Mouse (Mus musculus) heart, postnatal 0 days (tissue): ENCODE measurements around the gene Mllt10. TPM values are rescaled to one million over a fixed set of nuclear protein-coding genes. Genes with fewer than 3 reads are reported as not detected.

Experiments
- ATAC-seq: fragments of 200-750 bp; cut with Nextera tagmentation; 2 replicates; pipeline ENCODE4 v1.8.0; 2017; ENCODE audit warnings: low read depth, moderate number of reproducible peaks, moderate library complexity; ENCODE audit not compliant: insufficient read depth
- DNase-seq: peaks from one replicate; pipeline ENCODE4 v3.0.0-alpha.2; 2016; ENCODE audit warnings: low spot score
- H3K27ac ChIP-seq: fragments of 300-500 bp; sonication (generic); 2 replicates; pipeline ENCODE4 v1.5.1; 2014; ENCODE audit warnings: low read depth, mild to moderate bottlenecking
- H3K27me3 ChIP-seq: fragments of 300-500 bp; sonication (generic); 2 replicates; pipeline ENCODE4 v1.6.1; 2014; ENCODE audit warnings: low read length, mixed read lengths; ENCODE audit not compliant: control insufficient read depth, insufficient read depth
- H3K36me3 ChIP-seq: fragments of 300-500 bp; sonication (generic); replicated peaks from 2 replicates; pipeline ENCODE4 v1.6.1; 2014; ENCODE audit warnings: low read length, mixed read lengths; ENCODE audit not compliant: control insufficient read depth, insufficient read depth
- H3K4me1 ChIP-seq: fragments of 300-500 bp; sonication (generic); 2 replicates; pipeline ENCODE4 v1.6.1; 2014; ENCODE audit warnings: antibody characterized with exemption; ENCODE audit not compliant: control insufficient read depth, insufficient read depth
- H3K4me2 ChIP-seq: fragments of 300-500 bp; sonication (generic); 2 replicates; pipeline ENCODE4 v1.6.1; 2014; ENCODE audit warnings: low read depth, mild to moderate bottlenecking, low read length, moderate library complexity
- H3K4me3 ChIP-seq: fragments of 300-500 bp; sonication (generic); 2 replicates; pipeline ENCODE4 v1.5.1; 2014; ENCODE audit warnings: low read depth, low read length
- H3K9ac ChIP-seq: fragments of 300-500 bp; sonication (generic); replicated peaks from 2 replicates; pipeline ENCODE4 v1.6.1; 2014; ENCODE audit warnings: low read depth, low read length, mixed read lengths
- H3K9me3 ChIP-seq: fragments of 300-500 bp; sonication (generic); replicated peaks from 2 replicates; pipeline ENCODE4 v1.6.1; 2016; ENCODE audit warnings: low read length; ENCODE audit not compliant: control insufficient read depth
- CTCF ChIP-seq: IDR thresholded peaks from 2 replicates; pipeline ENCODE4 v1.5.1; 2016; ENCODE audit warnings: antibody characterized with exemption, control low read depth, low read depth
- EP300 ChIP-seq: IDR thresholded peaks from 2 replicates; pipeline ENCODE4 v1.6.1; 2016; ENCODE audit warnings: antibody characterized with exemption, low read depth
- WGBS: fragments of 180-500 bp; shearing (Covaris S2); extraction: QIAGEN DNeasy Blood & Tissue Kit; methylation state at CpG from one replicate; pipeline ENCODE4 v1.1.7; 2014; 5-methylcytosine and 5-hydroxymethylcytosine counted together
- polyA plus RNA-seq: library from polyadenylated mRNA; unstranded; fragments of >200 nt; fragmentation: Nextera tagmentation; extraction: Ambion mirVana; gene quantifications from 2 replicates; pipeline ENCODE4 v1.2.1, GENCODE M21; 2015
- total RNA-seq: library from RNA; depleted of rRNA; stranded (reverse); fragments of >200 nt; gene quantifications from 2 replicates; pipeline ENCODE4 v1.2.3, GENCODE M21; 2014; ENCODE audit warnings: low replicate concordance

Gene Mllt10
- total and polyA plus RNA-seq, 2 experiments from 2014 or later = 22.1 to 25.6 TPM

DNA sequence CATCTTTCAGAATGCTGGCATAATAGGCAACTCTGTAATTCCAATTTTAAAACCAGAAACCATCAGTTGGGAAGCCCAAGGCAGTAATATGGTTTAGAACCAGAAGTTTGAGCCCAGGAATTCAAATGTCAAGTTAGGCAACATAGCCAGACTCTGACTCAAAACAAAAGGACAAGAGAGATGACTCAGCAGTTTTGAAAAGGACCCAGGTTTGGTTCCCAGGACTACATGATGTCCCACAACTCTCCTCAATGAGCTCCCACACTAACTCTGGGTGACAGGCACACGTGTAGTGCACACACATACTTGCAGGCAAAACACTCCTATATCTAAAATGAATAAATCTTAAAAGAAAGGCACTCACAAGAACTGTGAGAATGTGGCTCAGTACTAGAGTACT, 35.9 kb upstream of the Mllt10 start:
- ATAC-seq = no peak
- no peaks in the 10 kb centered on the region; the same call in 1 of the 2 replicates for H3K9me3 ChIP-seq
- no peak overlapping the region for H3K4me3 ChIP-seq
- H3K27me3 ChIP-seq = no peaks in the 10 kb centered on the region
- no peaks in the 10 kb centered on the region for H3K36me3 ChIP-seq
- H3K27ac ChIP-seq = no peak overlapping the region
- 80% methylated on average over 1 of the region's 1 CpGs for WGBS
- no peak overlapping the region for H3K9ac ChIP-seq
- no peak for TF ChIP-seq EP300
- no peak for DNase-seq
- H3K4me2 ChIP-seq = no peak overlapping the region
- no peaks in the 10 kb centered on the region for H3K4me1 ChIP-seq

GRCm38 (mm10) chr2:18022886-18023285, 32.2 kb upstream of the Mllt10 start:
- 72% methylated on average over 1 of the region's 1 CpGs for WGBS
- Histone ChIP-seq H3K4me3 (no peak overlapping the region), H3K9ac (no peak overlapping the region), H3K4me2 (no peak overlapping the region), H3K36me3 (no peaks in the 10 kb centered on the region), H3K9me3 (no peaks in the 10 kb centered on the region; the same call in 1 of the 2 replicates), H3K27ac (no peak overlapping the region), H3K4me1 (no peaks in the 10 kb centered on the region), H3K27me3 (no peaks in the 10 kb centered on the region)
- DNase-seq (no peak), ATAC-seq (no peak)
- TF ChIP-seq CTCF (no peak), EP300 (no peak)

DNA sequence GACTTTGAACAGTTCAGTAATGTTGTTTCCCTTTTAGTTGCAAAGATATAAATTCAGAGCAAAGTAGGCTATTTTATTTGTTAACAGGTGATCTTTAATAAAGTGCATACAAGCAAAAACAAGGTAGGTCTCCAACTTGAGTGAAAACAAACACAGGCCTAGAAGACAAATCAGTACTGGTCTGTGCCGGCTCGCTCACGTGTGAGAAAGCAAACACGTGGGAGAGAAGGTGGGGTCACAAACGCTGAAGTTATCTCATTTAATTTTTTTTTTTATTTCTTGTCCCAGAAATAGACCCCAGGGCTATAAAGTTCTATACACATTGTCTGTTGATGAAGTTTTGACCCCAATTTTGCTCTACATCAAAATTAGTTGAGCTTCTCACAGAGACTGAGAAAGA, 29.9 kb upstream of the Mllt10 start:
- peak overlapping the region; percentile 98; the same call in 1 of the 2 replicates for H3K4me2 ChIP-seq
- no peaks in the 10 kb centered on the region for H3K4me1 ChIP-seq
- no peaks in the 10 kb centered on the region for H3K36me3 ChIP-seq
- H3K9ac ChIP-seq = no peak overlapping the region
- H3K9me3 ChIP-seq = no peaks in the 10 kb centered on the region
- WGBS = 65% methylated on average over 5 of the region's 5 CpGs
- ATAC-seq = no peak
- TF ChIP-seq EP300 = no peak
- TF ChIP-seq CTCF = no peak
- H3K4me3 ChIP-seq = no peak overlapping the region
- no peak overlapping the region for H3K27ac ChIP-seq
- no peak for DNase-seq
- no peaks in the 10 kb centered on the region for H3K27me3 ChIP-seq

GRCm38 (mm10) chr2:18025781-18026115, 29.3 kb upstream of the Mllt10 start:
- TF ChIP-seq EP300 (no peak), CTCF (no peak)
- ATAC-seq (no peak), DNase-seq (no peak)
- H3K4me1 ChIP-seq = no peaks in the 10 kb centered on the region
- H3K9ac ChIP-seq = peak overlapping the region; percentile 71
- no peak overlapping the region for H3K27ac ChIP-seq
- H3K36me3 ChIP-seq = no peaks in the 10 kb centered on the region
- H3K4me3 ChIP-seq = peak overlapping the region; percentile 71
- no peaks in the 10 kb centered on the region for H3K9me3 ChIP-seq
- H3K27me3 ChIP-seq = no peaks in the 10 kb centered on the region
- 6% methylated on average over 14 of the region's 14 CpGs for WGBS
- H3K4me2 ChIP-seq = peak overlapping the region; percentile 98

DNA sequence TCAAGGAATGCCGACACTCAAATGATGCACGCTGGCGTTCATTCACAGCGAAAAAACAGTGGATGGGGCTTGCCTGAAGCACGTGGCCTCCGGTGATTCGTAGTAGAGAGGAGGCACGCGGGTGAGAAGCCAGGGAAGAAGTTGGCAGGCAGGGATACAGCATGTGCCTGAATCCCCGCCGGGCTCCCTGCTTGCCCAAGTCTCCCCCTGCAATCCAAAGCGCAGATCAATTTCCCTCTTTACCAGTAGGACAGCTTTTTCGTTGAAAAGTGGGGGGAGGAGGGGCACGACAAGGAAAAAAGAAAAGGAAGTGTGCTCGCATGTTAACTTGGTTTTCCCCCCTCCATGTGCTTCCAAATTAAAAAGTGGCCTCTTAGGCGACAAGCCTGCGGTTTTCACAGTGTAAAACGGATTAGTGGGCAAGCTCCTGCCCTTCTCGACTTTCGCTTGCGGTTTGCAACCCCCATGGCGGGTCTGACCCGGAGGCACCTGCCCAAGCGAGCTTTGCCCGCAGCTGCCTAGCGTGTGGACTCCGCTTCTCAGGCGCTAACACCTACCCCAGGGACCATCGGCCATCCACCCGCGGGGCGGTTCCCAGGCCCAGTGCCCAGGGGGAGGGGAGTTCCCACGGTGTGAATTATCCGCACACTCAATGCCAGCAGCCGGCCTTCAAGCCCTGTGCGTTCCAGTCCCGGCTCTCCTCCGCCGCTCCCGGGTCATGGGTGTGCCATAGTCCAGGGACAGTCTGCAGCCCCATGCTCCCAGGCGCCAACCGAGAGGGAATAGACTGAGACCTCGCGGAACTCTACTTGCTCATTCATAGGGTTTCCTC, 28.7 kb upstream of the Mllt10 start:
- peak overlapping the region; percentile 71 for H3K4me3 ChIP-seq
- peak overlapping the region; percentile 61 for H3K27ac ChIP-seq
- DNase-seq (peak; percentile 67), ATAC-seq (no peak)
- peak overlapping the region; percentile 71 for H3K9ac ChIP-seq
- no peaks in the 10 kb centered on the region for H3K36me3 ChIP-seq
- no peaks in the 10 kb centered on the region for H3K9me3 ChIP-seq
- TF ChIP-seq EP300 (no peak), CTCF (no peak)
- H3K4me1 ChIP-seq = no peaks in the 10 kb centered on the region
- H3K4me2 ChIP-seq = peak overlapping the region; percentile 98
- WGBS = under 1% methylated on average over 44 of the region's 44 CpGs
- H3K27me3 ChIP-seq = no peaks in the 10 kb centered on the region
